Mouse (Mus musculus) lung, postnatal 10 days (tissue): ENCODE results near the gene Defb20.
"Not testable (repeated sequence)": the region's sequence is repeated elsewhere in the genome, so short reads cannot be mapped to it uniquely, and the experiment has no call there.

Experiments used
- DNase-seq: peaks from one replicate; pipeline ENCODE4 v3.0.0; 2021

The Defb20 gene

DNA sequence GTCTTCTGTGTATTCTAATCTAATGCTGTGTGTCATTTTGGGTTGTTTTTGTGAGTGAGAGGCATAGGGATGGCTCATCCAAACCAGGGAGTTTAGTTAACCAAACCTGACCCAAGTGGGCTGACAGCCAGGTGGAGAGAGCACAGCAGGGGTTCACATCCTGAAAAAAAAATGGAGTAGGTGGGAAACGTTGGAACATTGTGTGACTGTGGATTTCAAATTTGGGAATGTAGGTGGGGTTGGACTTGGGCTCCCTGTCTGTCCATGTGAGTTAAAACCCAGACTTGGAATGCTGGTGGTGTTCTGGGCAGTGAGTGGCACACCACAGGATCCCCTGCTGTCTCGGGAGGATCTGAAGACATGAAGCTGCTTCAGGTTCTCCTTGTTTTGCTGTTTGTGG lies at the start of gene Defb20:
Gene Defb20 (plus strand): TSS at position 301 of the 400 bp plus-strand sequence.
- no peak for DNase-seq

GRCm38 (mm10) chr2:152427493-152427892 lies 49.4 kb upstream of the Defb20 start:
- no peak for DNase-seq

GRCm38 (mm10) chr2:152428481-152428880 lies 48.4 kb upstream of the Defb20 start:
- not testable (repeated sequence) for DNase-seq

DNA sequence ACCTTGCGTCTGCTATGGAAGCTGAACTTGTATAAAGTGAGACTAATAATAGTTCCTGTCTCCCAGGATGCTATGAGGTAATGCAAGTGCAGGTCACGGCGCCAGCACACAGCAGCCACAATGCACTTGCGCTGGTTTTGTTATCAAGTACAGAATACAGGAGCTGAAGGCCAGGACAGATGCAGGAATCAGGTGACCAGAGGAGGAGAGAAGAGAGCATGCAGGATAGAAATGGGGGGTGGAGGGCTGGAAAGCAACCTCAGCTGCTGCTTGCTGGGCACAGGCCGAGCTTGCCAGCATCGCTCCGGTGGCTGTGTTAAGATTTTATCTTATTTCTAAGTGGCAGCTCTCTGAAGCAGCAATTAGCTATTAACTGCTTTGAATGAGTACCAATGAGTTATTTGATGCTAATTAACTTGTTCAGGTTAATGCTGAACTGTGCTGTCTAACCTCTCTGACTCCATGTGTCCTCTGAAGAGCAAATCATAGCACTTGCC lies 40.4 kb upstream of the Defb20 start:
- no peak for DNase-seq

DNA sequence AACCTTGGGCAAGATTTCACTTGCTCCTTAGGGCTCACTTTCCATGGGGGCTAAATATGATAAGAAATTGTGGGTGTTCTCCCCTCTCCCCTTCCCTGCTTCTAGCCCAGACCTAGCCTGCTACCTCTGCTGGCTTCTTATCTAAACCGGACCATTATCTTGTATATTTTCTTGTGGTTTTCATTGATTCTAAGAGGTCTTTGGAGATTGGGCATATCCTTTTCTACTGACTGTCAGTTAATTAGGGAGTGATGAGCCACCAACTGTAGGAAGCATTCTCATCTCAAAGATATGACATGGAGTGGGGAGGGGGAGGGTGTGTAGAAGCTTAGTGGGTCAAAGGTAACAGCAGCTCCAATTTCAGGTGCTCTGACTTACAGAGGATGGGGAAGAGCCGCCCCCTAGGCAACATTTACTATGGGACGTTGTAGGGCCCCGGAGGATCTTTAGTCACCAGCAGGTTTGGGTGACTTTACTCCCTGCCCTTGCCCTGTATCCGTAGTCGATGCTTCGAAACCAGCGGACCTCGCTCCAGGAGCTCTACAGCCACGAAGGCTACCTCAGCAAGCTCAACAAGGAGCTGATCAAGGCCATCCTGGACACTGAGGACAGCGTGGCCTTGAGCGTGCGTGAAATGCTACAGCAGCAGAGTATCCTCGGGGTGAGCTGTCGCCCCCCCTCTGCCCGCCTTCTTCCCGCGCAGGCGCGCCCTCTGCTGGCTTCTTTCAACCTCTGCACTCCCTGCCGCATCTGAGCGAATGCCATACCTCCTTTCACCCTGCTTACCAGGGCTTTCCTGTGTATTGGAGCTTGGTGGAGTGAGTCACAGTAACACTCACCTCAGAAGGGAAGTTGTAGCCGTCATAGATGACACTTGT lies 39.6 kb upstream of the Defb20 start:
- DNase-seq = peak; percentile 91

DNA sequence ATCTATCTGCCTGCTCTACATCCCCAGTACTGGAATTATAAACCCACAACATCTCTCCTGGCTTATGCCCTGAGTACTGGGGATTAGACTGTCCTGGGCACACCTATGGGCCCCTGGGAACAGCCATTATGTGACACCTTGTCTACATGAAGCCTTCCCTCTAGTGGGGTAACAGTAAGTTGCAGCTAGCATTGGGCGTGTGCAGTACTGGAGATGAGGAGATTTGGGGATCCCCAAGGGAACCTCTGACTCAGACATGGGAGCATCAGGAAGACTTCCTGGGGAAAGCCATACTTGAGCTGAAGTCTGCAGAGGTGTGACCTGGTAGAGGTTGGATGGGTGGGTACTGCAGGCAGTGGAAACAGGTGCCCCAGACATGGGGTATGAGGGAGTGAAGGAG lies 37.9 kb upstream of the Defb20 start:
- DNase-seq = no peak

GRCm38 (mm10) chr2:152439833-152440232 lies 37.0 kb upstream of the Defb20 start:
- DNase-seq = no peak

DNA sequence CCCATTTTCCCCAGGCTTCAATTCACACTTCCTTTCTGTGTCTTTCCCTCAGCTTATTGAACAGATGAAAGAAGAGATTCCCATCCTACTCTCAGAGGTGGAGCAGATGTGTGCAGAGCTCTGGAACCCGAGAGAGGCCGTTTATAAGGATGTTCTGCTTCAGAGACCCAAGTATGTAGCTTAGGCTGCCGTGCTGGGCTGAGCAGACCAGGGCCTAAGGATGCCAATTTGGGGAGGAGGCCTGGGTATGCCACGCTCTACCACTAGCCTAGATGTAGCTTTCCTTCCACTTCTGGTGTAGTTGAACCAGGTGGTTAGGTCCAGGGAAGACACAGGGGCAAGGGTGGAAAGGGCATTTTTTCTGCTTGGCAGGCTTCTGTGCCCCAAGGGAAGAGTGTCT lies 34.5 kb upstream of the Defb20 start:
- no peak for DNase-seq

DNA sequence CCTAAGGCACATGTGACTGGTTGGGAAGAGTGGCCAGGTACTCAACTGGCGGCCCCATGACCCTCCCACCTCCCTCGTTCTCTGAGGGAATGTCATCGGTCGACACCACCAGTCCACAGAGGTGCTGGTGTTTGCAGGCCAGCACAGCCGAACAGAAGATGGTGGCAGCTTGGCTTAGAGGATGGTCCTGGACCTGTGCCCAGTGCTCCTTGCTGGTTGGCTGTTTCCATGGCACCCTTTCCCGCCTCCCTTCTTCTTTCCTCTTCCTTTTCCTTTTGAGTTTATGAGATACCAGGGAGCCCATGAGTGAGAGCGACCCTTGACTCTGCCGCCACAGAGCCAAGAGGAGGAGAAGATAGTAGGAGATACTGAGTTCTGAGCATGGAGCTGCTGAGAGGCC lies 33.6 kb upstream of the Defb20 start:
- DNase-seq = peak; percentile 16

GRCm38 (mm10) chr2:152446642-152447041 lies 30.2 kb upstream of the Defb20 start:
- DNase-seq = no peak

DNA sequence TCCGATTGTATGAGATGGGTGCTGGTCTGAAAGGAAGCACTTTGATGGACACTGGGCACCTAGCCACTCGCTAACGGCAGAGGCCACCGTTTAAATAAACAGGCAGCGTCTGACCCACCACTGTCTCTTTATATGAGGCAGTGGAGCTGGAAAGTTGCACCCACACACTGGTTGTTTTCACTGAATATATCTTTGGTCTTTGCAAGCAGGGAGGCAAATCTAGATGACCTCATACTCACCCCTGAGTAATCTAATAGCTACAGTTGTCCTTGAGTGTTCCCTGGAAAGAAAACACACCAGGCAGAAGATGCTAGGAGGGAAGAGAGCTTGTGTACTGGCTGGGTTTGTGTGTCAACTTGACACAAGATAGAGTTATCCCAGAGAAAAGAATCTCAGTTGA lies 29.4 kb upstream of the Defb20 start:
- DNase-seq = no peak

GRCm38 (mm10) chr2:152450241-152450640 lies 26.6 kb upstream of the Defb20 start:
- peak; percentile 63 for DNase-seq

DNA sequence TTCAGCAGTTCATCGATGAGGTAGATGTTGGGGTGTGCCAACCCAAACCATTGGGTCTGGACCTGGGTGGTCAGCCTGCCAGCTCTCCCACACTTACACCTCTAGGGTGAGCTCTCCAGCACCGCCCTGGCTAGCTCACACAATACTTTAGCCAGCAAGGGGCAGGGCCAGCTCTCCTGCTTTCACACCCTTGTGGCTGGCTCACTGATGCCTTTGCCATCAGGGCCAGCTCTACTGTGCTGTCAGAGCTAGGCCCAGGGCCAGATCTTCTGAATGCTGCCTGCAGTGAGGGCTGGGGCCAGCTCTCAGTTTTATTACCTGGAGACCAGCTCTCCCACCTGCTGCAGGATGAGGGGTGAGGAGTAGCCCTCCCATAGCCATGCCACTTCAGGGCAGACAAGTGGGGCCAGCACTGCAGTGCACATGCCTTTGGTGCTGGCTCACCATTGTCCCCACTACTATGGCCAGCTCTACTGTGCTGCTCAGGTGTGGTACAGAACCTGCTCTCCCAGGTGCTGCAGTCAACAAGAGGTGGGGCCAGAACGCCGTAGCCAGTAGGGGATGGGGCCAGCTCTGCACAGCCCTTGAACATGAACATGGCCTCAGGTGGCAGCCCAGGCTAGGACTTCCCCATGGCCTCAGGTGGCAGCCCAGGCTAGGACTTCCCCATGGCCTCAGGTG lies 24.6 kb upstream of the Defb20 start:
- DNase-seq = no peak

GRCm38 (mm10) chr2:152459241-152459640 lies 17.6 kb upstream of the Defb20 start:
- DNase-seq = no peak

DNA sequence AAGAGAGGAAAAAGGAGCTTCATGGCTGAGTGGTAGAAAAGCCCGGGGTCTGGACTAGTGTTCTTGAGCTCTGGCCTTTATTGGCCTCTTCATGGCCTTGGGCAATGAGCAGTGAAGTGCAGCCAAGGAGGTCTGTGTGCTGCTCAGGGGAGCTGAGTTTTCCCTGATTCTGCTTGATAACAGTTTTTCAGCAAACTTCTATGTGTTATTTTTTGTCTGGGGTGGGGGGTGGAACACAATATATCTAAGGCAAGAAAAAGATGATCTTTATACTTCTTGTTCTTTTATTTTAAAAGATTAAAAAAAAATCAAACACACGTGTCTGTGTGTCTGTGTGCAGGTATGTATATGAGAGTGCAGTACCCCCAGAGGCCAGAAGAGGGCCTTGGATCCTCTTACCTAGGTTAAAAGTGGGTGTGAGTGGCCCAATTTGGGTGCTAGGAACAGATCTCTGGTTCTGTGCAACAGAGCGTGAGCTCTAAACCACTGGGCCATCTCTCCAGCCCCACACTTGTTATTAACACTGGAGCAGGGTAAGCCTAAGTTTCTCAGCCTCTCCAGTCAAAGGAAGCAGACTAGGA lies 12.2 kb upstream of the Defb20 start, which contains the start of gene Defb23:
Gene Defb23 (minus strand): TSS at position 51 of the 581 bp plus-strand sequence.
- DNase-seq = no peak

- peak; percentile 58 for DNase-seq
Observed at GRCm38 (mm10) chr2:152470973-152471372, 5.9 kb upstream of the Defb20 start.

- no peak for DNase-seq
Observed at GRCm38 (mm10) chr2:152472434-152472833, 4.4 kb upstream of the Defb20 start.

DNA sequence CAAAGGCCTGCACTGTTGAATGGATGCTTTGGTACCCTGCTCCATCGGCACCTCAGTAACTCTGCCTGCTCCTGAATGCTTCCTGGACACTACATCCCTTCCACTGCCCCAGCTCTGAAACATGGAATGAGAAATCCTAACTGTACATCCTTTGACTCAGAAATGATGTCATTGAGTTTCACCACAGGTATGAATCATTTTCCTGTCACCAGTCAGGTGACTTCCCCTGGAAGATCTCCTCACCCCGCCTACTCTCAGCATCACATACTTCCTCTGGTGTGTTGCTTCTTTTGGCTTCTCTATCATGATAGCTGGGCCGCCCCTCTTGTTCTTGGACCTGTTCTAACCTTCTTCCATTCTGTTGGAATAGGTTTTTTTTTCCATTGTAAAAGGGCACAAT lies 4.0 kb downstream of the Defb20 start:
- no peak for DNase-seq

DNA sequence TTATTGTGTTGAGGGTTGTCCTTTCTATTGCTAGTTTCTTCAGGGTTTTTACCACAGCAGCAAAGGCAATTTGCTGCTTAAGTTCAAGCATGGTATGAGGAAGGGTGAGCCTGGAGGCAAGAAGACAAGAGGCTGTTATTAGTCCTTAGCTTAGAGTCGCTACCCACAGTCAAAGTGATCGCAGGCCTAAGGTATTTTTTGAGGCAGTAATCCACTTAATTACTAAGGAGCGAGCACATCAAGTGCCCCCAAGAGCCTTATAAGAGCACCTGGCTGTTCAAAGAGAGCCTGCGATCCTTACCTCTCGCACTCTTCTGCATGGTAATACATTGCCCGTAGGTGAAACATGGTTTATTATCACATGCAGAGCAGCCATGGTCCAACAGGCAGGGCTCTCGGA lies 4.9 kb downstream of the Defb20 start:
- DNase-seq = peak; percentile 8

GRCm38 (mm10) chr2:152487024-152487423 lies 10.2 kb downstream of the Defb20 start:
- DNase-seq = no peak

GRCm38 (mm10) chr2:152490038-152490437 lies 13.2 kb downstream of the Defb20 start, which contains the start of gene Defb22:
TSS of gene Defb22 (minus strand) at chr2:152490138.
- DNase-seq = no peak

GRCm38 (mm10) chr2:152493151-152493550 lies 16.3 kb downstream of the Defb20 start:
- no peak for DNase-seq

DNA sequence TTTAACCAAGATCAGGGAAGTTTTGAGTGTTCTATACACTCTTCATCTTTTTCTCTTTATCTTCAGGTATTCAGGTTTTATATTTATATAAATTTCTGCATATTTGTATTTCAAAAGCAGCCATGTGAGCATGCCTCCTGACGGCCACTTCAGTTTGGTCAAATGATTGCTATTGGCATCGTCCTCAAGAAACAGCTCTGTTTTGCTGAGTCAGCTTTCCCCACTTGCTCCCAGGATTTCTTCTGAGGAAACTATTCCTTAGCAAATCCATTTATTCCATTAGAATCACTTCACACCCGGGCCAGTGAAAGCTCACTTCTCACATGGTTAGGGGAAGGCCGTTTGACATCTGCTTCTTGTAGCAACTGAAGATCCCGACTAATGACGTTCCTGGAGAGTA lies 21.2 kb downstream of the Defb20 start:
- no peak for DNase-seq
